Mouse (Mus musculus): ENCODE measurements around the gene Rai14.

- TF ChIP-seq CTCF (IDR thresholded peaks at IDR 0.05; ENCODE audit: insufficient read depth, low read depth, low read length) (no peak), POLR2A (IDR thresholded peaks at IDR 0.05; ENCODE audit: insufficient read depth, low read depth, low read length) (no peak)
Observed at GRCm38 (mm10) chr15:10628980-10629346, 85.5 kb downstream of the Rai14 start.

Measured in olfactory bulb, adult 2 months (tissue).